Mouse (Mus musculus) megakaryocyte, adult 5-6 weeks (primary cell): ENCODE measurements around the gene Fam19a1. TPM values are rescaled to one million over a fixed set of nuclear protein-coding genes. Genes with fewer than 3 reads are reported as not detected.
A peak's percentile ranks its signal among the peaks of the same experiment; 100 is the strongest.

Source experiments
- ATAC-seq: 2 replicates; pipeline ENCODE4 v1.8.0; 2016; ENCODE audit warnings: mild to moderate bottlenecking, inconsistent platforms; ENCODE audit not compliant: poor library complexity, severe bottlenecking
- total RNA-seq, 2 experiments: library from RNA; stranded (forward) in 1 of 2; stranded (reverse) in 1 of 2; fragments of 153-499, 151-499 nt in 1 of 2; fragments of 221-1000, 200-1000 nt in 1 of 2; gene quantifications; 2 replicates each; pipeline versions ENCODE4 v1.2.3 to v1.2.4; 2015 to 2017

Fam19a1 gene
- total RNA-seq, 2 experiments from 2014 or later: not detected

DNA sequence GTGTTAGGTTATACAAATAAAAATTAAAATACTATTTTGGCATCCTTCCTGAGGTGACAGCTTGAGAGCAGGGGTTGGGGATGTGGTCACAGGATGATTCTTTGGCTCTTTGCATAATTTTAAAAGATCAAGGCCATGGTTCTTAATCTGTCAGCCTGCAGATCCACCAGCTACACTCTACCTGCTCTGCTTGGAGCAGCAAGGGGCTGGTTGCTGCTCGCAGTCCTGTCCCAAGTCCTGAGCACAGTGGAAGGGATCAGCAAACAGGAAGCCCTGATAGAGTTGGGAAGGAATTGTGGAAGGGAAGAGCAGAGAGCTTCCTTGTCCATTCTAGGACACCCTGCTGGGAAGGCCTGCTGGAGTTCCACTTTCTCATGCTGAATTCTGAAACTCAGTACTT is 320.9 kb downstream of the Fam19a1 start:
- no peak for ATAC-seq

DNA sequence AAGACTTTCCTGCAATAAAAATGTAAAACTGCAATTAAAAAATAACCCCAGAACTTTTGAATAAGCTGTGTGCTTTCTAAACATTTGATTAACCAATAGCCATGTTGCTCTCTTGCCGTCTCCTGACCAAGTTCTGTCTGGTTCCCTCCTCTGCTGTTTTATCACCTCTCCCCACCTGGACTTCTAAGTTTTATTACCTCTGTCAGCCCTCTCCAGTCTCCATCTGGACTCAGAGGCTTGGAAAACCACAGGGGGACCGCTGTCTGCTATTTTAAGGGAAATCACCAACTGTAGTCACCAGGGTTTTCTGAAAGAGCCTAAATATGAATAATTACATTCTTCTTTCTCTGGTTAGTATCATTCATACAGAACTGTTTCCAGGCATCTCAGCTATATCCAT is 322.6 kb downstream of the Fam19a1 start:
- ATAC-seq: no peak

DNA sequence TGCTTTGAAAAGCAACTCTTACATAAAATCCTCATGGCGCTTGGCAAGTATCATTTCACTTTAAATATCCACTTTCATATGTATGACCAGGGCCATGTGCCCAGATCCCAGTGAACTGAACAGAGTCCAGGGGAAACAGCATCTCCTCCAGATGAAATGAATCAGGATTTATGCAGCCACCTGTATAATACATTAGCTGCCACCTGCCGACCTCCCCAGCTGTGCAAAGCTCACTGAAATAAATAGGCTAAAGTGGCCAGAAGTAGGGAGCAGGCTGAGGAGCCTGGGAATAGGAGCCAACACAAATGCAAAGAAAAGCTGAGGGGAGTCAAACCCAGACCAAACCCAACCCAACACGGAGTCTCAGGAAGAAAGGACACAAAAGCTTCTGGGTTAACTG is 324.9 kb downstream of the Fam19a1 start:
- ATAC-seq: no peak

DNA sequence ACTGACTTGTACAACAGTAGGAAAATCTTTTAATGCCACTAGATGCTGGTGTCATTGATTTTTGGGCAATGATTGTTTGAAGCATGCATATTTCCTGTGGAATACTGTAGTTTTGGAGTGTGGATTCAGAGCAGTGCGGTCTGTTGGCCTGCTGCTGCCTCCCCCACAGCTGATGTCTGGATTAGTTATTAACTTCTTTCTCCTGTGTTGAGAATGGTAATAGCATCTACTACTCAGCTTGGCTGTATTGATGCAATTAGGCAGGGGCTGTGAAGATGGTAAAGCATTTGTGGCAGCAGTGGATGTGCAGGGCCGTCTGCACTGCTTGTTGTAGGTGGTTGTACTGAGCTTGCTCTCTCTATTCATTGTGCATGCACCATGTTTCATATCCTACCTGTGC is 326.5 kb downstream of the Fam19a1 start:
- ATAC-seq: no peak

DNA sequence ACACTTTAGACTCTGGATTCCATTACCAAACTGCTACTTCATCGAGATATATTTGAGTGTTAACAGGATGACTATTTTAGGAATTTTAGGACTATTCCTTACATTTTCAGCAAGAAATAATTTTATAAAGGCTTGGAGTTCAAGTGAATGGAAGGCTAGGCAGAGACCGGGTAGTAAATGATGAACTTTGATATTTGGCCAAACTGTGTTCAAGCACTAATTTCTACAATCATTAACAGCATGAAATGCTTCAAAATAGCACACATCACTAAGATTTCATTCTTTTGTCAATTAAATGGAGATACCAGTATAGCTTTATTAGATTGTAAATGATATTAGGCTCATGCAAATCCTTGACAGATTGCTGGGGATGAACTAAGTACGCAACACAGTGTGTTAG is 329.0 kb downstream of the Fam19a1 start:
- ATAC-seq: no peak

GRCm38 (mm10) chr6:96447466-96447865 is 334.5 kb downstream of the Fam19a1 start:
- no peak for ATAC-seq

- no peak for ATAC-seq
Observed at GRCm38 (mm10) chr6:96456266-96456665, 343.3 kb downstream of the Fam19a1 start.

GRCm38 (mm10) chr6:96457590-96458259 is 344.8 kb downstream of the Fam19a1 start:
- no peak for ATAC-seq

DNA sequence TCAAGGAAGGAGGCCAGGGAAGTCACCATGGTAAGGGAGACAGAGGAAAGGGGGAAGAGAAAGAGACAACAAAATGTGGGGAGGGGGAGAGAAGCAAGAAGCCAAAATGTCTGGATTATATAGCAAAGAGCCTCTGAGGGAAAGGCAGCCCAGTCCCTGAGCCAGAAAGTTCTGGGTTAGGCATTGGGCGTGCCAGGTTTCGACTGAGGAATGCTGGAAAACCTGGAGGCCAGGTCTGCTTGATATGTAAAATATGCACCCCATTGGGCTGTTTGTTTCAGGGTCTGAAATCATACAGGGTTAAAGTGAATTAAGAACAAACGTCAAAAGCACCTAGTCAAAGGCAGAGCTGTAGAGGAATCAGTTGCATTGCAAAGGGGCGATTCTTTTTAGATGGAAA is 346.1 kb downstream of the Fam19a1 start:
- ATAC-seq: no peak

- no peak for ATAC-seq
Observed at GRCm38 (mm10) chr6:96499464-96499863, 386.5 kb downstream of the Fam19a1 start.

DNA sequence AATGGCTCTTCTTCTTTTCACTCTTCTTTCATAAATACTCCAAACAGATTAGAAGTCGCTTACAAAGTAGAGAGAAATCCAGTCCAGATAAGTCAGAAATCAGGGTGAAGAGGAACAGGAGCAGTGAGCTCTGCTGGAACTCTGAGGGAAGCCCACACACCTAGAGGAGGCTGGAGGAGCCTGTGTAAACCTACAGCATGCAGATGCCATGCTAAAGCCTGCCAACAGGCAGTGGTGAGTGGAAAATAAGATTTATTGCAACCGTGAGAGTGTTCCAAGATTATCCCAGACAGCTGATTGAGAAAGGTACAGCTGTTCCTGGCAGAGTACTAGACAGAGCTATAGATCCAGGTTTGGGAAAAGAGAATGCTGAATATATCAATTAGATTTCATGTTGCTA is 428.6 kb downstream of the Fam19a1 start:
- ATAC-seq: no peak

DNA sequence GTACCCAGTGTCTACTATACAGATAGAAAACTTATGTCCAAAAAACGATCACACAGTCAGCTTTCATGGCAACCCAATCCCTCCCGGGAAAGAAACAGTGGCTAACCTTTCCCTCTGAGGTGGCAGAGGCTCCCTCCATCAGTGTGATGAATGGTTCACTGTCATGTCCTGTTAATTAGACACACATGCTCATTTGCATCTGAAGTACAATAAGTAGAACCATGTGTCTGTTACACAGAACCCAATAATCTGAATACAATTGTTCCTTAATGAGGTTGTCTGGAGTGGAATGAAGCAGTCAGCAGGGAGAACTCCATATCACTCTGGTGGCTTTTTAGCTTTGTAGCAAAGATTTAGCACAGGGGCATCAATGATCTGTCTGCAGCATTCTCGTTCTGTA is 431.9 kb downstream of the Fam19a1 start:
- no peak for ATAC-seq

DNA sequence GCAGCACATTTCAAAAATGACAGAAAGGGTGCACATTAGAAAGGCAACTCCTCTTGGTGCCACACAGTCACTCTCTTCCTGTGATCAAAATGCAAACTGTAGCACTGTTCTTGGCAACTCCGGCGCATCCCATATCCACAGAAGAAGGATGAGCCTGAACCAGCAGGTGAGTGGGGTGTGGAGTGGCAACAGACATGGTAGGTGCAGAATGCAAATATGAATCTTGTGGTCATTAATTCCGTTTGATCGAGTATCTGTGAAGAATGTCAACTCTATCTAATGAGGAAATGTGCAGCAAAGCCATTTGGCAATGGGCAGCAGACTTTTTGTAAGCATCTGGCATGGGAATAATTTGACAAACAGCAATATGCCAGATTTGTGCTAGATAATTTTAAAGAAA is 437.5 kb downstream of the Fam19a1 start:
- ATAC-seq: no peak

DNA sequence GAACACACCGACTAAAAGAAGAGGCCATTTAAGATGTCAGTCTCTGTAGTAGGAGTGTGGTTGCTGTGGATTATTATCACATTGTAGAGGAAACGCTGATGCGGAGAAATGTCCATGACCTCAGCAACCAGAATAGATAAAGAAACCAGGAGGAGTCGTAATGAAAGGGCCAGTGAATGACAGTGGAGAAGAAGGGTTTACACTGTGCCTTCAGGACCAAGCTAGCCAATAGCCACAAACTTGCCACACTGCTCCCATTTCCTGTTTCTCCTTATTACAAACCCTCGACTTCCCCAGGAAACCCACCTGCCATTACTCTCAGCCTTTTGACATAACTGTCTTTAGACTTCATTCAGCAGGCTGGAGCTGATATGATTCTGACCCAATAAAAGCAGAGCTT is 465.7 kb downstream of the Fam19a1 start:
- peak; percentile 42; the same call in 1 of the 2 replicates for ATAC-seq

- no peak for ATAC-seq
Observed at GRCm38 (mm10) chr6:96580726-96581125, 467.8 kb downstream of the Fam19a1 start.

GRCm38 (mm10) chr6:96581187-96581586 is 468.2 kb downstream of the Fam19a1 start:
- ATAC-seq: no peak

GRCm38 (mm10) chr6:96587427-96587826 is 474.5 kb downstream of the Fam19a1 start:
- ATAC-seq: no peak

DNA sequence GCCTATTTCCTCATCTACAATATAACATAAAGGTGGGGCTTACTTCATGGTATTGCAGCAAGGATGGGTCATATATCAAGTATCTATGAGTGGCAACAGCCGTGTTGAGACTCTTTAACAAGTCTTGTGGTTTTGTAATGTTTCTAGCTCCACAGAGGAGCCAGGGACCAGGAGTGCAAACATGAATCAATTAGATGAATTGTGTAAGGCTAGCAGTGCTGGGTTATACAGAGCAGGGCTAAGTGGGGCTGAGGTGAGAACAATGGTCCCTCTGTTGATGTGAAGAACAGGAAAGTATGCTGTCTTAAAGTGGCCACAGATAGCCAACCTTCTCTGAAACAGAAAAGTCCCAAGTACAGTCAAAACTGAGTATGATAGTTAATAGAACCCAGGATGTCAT is 480.1 kb downstream of the Fam19a1 start:
- ATAC-seq: no peak

GRCm38 (mm10) chr6:96595201-96595600 is 482.2 kb downstream of the Fam19a1 start:
- no peak for ATAC-seq

GRCm38 (mm10) chr6:96624196-96624595 is 511.2 kb downstream of the Fam19a1 start:
- ATAC-seq: no peak

DNA sequence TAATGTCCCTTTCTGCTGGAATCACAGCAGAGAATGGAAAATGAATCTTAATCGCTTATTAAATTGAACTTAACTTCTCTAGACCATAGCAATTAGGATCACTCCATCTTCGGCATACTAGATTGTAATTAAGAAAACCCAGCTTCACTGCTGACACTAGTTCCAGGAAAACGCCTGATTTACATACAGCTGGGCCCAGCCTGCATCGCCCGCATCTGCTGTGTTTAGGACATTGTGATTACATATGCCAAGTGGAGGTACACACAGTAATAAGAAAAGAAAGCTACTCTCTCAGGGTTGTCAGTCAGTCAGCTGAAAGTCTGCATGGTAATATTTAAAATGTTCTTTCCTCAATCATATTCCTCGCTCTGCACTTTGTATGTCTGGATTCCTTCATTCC is 518.6 kb downstream of the Fam19a1 start:
- ATAC-seq: no peak

DNA sequence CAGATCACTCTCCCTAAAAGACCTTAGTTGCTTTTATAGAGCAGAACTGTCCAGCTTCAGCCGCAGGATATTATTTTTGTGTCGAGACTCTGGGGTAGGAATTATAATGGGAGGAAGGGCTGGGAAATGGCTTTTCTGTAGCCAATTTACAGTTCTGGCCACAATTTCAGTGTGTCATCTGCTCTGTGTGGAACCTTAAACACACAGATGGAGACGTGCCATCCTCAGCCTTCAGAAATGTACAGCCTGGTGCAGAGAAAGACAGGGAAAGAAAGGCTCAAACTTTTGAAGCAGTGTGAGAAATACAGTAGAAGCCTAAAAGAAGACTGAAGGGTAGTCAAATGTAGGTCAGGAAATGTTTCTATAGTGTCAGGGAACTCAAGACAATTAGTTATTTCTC is 519.3 kb downstream of the Fam19a1 start:
- ATAC-seq: no peak

DNA sequence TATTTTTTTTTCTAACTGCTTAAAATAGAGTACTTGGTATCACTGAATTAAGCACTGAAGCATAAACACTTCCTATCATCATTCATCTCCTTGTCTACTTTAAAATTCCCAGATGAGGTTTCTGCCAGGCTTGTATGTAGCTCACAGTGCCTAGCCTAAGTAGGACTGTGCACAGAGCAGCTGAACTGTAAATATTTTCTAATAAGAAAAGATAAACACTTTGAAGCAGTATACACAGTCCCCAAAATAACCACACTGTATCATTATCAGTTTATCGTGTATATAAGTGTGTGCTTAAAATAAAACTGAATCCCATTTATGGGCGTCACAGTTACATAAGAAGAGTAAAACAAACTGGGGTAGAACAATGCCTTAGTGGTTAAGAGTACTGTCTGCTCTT is 522.7 kb downstream of the Fam19a1 start:
- ATAC-seq: no peak
